Mouse (Mus musculus) forelimb bud, embryonic 11.5 days (tissue): ENCODE data around the gene Vstm2a.

Source experiments
- DNase-seq: peaks from one replicate; pipeline ENCODE4 v3.0.0-alpha.2; 2012; ENCODE audit warnings: low read depth, low spot score

The Vstm2a gene

DNA sequence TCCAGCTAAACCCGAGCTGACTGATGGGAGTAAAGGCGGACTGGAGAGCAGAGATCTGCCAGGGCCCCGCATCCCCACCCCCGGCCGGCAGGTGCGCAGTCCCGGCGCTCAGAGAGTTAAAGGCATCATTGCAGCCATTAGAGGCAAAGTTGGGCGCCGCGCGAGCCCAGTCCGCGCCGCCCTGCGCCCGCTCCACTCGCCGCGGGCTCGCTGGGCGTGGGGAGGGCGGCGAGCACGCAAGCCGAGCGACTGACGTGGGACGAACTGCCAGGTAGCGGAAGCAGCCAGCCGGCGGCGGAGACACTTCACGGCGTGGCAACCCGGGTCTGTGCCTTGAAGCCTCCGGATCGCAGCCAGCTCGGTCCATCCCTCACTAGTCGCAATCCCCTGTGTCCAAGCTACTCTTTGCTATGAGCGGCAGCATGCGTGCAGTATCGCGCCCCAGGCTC is at the start of gene Vstm2a:
Vstm2a (plus strand) TSS at position 252 of the 449 bp plus-strand sequence.
- no peak for DNase-seq

DNA sequence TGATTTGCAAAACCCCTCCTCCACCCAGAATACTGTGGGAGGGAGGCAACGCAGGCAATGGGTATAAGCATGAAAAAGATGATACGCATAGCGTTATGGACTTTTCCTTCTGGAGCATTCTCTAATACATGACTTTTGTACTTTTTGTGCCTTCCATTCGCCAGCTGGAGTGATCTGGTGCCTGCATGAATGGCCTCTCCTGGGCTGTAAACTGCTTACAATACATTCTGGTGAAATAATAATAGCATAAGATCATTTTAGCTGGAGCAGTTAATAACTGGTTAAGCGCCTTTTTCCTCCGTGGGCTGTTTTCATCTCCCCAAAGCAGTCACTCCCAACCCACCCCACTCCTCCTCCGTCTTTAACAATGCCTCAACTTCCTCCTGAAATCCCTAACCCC is 513 bp upstream of the Vstm2a start:
- DNase-seq = no peak

DNA sequence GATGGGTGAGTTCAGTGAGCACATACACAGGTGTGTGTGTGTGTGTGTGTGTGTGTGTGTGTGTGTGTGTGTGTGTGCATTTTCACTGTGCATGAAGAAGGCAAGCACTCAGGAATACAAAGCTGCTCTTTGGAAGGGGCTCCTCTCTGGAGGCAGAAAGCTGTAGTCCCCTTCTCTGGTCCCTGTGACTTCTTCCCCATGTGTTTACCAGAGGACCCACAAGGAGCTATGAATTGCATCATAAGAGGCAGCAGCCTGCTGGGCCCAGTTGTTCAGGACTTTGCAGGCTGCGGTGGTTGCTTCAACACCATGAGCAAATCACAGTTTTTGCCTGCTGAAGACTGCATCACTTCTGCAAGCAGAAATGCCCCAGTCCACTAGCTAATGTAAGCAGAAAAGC is 776 bp downstream of the Vstm2a start:
- DNase-seq = no peak

DNA sequence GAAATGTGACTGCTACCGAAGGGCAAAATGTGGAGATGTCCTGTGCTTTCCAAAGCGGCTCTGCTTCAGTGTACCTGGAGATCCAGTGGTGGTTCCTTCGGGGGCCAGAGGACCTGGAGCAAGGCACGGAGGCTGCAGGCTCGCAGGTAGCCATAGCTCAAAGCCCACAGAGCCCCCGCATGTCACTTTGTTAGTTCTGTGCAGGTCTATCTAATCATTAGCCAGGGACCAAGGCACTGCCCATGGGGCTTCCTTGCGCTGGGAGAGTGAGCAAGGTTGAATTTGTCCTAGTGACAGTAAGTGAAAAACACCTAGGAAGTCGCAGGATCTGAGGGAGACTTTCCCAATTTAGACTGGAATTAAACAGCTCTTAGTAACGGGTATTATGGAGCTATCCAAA is 2.4 kb downstream of the Vstm2a start:
- no peak for DNase-seq

DNA sequence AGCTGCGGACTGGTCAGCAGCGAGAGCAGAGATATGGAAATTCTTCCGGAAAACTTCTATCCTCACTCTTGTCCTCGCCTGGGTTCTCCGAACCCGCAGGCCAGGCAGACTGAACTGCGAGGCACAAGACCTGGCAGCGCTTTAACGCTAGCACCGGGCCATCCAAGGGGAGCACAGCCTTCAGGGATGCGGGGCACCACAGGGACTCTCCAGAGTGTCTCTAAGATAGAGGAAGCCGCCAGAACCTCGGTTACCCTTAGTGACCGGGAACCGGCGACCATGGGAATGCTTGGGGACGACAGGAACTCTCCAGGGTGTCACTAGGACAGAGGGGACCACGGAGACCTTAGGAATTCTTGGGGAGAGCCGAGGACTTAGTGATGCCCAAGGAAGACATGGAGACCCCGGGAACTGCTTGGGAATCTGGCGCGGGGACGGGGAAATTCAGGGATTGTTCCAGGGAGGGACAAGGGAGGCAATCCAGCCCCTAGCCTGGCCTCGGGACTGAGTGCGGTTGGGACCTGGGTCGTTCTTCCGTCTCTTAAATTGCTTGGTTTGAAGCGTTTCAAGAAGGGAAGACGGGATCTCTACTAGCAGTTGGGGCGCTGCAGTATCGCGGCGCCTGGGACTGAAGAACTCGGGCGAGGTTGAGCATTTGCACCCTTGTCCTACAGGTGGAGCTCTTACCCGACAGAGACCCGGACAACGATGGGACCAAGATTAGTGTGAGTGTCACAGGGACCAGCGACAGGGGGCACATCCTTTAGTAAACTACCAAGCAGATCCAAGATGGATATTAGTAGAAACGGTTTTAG is 3.4 kb downstream of the Vstm2a start:
- peak; percentile 51 for DNase-seq

DNA sequence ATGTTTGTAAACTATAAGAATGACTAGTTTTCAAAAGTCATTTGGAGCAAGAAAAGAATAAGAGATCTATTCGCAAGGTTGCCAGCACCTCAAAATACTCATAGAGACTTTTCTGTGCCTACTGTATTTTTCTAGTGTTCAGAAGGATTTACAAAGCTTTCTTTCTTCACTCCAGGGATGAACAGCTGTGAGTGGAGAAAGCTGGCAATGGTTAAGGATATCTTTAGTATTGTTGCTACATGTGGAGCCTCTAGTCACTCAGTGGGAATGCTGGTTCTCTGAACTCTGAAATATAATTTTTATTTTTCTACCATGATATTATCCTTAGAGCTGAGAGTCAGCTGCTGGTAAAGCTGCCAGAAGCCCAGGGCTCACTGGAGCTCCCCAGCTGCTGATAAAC is 10.9 kb downstream of the Vstm2a start:
- no peak for DNase-seq

DNA sequence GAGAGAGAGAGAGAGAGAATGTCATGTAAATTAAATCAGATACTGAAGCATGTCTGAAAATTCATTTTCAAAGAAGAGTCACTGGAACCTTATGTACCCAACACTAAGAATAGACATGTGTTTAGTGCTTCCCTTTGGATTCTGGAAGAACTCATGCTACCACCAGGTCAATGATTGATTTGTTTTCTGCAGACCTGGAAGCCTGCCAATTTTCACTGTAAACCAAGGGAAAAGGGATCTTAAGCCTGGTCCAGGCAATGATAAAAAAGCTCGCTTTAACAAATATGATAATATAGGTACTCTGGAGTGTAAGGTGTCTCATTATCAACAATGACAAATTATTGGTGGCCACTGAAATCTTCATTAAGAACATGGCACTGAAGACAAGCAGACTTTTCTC is 32.9 kb downstream of the Vstm2a start:
- no peak for DNase-seq

DNA sequence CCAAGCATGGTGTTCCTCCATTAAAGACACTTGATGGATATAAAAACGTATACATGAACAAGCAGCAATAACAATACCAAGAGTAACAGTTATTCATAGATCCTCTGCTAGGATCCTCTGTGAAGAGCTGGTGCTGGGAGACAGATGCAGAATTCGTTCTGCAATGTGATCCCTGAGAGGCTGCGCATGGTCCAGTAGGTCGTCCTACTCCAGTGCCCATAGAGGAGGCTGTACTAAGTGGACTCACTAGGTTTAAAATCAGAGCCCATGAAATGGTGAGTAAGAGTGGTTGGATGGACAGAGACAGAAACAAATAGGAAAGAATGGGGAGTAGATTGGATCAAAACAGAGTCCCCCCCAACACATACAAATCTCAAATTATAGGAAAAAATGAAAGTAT is 35.4 kb downstream of the Vstm2a start:
- DNase-seq = no peak

DNA sequence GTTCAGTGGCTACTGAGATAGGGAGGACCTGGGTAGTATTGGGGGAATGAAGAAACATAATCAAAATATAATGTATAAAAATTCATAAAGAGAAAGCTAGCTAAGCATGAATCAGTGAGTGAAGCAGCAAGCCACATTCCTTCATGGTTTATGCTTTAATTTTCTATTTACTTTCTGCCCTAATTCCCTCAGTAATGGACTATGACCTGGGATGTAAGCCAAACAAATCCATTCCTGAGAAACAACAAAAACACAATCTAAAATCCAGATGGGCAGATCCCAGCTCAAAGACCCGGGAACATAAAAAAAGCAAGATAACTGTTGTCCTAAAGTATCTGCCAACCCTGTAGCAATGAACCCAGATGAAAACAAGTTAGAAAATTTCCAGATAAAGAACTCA is 39.0 kb downstream of the Vstm2a start:
- DNase-seq = no peak

DNA sequence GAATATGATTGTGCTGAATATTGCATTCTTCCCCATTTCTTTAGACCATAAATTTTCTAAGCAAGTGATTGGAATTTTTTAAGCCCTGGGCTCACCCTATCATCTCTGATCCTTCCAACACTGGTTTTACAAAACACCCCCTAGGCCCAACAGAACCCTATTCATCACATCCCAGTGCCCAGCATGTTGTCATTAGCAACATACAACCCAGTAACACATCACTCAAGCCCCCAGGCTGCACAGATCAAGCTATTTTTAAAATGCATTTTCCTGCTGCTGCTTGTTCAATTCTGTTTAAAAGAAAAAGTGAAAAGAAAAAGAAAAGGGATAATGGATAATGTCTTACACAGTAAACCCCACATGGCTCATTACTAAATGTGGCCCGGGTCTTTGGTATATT is 42.0 kb downstream of the Vstm2a start:
- DNase-seq = no peak

DNA sequence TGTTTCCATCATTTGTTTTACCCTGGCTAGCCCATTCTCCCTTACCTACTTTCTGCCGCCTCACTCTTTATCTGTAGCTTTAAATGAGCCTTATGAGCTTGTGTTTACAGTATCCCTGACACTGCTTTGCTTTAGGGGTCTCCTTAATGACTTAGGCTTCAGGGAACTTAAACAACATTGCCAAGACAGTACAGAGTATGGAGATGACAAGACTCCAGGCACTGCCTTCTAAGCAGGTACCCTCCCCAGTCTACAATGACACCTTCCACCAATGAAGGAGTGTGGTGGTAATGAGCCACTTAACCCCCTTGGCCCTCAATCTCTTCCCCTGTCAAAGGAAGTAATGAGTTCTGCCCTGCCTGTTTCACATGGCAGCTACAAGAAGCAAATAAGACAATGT is 42.4 kb downstream of the Vstm2a start:
- DNase-seq = no peak

DNA sequence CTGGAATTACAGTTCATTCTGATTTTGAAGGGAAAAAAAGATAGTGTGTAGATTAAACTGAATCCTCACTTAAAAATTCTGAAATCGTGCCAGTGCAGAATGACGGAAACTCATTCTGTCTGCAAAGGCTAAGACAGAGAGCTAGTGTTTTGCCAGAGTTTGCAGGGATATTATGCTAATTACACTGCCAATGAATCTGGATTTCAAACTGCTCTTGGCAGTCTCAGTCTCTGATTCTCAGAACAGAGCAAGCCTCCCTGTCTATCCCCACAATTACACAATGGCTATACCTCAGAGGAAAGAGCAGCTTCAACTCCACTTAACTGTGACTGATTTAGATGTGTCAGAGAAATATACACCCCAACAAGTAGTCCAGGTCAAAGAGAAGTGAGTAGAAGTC is 43.2 kb downstream of the Vstm2a start:
- DNase-seq = no peak

DNA sequence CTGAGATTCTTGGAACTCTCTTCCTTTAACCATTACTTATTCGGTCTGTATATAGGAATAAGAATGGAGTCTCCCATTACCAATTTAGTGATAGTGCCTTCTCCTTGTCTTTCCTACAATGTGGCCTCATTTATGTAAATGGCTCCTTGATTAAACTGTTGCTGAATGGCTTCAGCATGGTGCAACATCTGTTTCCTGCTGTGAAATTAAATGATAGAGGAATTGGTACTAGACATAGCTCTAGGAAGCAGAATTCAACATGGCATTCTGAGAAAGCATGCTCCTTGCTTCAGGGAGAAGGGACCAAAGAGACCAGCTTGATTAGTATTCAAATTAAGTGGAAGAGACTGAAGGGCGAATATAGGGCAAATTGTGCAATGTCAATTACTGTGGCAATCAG is 57.6 kb downstream of the Vstm2a start:
- DNase-seq = no peak

DNA sequence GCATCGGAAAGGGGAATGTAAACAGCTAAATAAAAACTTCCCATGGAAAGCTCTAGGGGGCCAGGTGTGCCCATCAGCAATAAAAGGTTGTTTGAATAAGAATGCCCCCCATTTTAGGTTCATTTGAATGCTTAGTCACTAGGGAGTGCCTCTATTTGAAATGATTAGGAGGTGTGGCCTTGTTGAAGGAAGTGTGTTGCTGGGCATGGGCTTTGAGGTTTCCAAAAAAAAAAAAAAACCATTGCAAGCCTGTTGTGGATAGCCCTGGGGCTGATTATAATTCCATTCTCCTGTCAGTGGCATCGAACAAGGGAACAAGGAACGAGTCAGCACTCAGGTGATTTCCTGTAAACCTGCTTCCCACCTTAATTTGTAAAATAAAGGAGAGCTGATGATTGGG is 87.7 kb downstream of the Vstm2a start:
- DNase-seq = no peak

DNA sequence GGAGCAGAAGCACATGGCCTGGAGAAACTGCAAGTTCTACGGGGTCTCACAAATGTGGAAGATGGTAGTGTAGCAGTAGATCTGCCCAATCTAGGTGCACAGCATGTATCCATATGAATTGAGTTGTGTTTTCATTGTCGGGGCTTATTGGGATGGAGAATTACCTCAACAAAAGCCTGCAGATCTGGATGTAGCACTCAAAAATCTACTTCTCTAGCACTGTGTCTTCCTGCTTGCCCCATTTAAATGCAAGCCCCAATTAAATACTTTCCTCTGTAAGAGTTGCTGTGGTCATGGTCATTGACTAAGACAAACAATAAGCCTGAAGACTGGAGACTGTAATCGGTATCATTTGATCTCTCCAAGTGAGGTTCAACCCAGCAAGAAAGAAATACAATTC is 88.2 kb downstream of the Vstm2a start:
- DNase-seq = no peak

DNA sequence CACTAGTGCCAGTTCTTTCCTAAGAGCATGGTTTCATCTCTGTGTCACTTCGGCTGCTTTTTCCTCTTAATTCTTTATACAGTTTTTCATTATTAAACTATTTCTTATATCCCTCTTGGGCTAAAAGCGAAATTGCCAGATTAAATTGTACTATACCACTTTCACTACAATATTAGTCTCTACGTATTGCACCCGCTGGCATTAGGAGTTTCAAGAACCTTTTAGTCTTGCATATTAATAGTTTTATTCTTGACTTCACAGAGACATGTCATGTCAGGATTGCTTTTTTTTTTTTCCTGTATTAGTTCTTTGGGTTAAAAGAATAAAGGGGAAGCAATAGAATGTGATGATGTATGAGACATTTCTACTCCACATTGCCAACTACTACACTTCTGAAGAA is 94.4 kb downstream of the Vstm2a start:
- DNase-seq = no peak

DNA sequence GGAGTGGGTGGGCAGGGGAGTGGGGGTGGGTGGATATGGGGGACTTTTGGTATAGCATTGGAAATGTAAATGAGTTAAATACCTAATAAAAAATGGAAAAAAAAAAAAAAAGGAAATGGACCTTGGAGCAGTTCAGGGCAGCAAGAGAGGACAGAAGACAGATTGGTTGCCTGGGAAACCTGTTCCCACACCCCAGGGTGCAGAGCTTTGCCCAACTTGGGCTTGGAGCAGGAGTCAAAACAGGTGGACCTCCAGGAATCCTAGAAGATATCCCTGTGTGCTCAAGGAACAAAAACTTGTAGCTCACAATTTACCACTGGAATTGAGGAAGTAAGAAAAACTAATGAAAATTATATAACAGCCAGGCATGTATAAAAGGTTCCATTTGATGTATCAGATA is 96.8 kb downstream of the Vstm2a start:
- DNase-seq = no peak

DNA sequence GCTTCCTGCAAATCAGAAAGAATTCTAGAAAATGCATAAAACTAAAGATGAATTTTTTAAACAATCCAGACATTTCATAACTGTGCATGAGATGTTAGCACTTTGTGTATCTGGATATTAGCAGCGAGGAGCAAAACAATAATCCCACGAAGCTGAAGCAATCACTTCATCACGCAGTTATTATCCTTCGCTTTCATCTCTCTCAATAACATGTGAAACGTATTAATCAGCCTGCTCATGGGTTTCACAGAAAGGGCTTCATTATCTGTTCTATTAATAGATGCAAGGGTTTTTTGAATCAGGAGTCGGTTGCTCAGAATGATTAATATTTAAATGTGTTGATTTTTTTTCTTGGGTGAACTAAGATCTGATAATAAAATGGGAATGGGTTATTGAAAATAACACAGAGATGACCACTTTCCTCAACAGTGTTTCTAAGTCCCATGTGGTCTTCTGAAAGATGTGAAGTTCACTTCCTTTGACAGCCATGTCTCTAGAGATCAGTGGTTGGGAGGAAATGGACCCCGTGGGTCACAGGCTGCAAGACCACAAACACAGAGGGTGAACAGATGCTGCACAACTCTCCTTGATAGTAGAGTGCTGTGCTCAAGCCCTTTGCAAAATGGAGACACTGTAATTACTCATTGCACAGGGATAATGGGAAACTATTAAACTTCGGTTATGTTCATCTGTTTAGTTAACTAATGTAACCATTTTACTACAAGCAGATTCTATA is 109.5 kb downstream of the Vstm2a start:
- no peak for DNase-seq

DNA sequence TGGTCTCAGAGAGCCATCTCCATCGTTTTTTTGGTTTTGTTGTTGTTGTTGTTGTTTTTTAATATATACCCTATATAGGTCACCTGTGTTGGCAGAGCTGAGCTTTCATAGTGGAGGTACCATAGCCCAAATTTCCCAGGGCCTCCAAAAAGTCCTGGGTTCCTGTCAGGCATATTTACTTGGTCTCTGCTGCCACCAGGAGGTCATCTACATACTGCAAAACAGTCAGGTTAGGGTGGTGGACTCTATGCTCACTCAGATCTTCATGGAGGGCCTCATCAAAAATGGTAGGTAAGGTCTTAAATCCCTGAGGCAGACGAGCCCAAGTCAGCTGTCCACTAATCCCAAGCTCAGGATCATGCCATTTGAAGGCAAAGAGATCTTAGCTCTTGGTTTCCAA is 146.1 kb downstream of the Vstm2a start:
- DNase-seq = no peak

DNA sequence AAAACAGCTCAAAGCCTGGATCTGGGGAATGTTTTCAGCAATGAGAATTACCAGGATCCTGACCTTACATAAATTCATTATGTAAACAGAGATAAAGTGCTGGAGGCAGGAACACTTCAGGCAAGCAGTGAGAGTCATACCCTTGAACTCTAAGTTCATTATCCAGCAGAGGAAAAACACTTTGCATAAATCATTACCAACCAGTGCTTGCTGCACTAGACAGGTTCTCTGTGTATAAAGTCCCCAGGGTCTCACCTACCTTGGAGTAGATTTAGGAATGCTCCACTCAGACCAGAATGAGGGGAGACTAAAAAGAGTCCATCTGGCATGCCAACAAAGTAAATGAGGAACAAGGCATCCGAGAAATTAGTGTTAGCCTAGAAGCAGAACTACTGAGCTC is 154.2 kb downstream of the Vstm2a start:
- no peak for DNase-seq

DNA sequence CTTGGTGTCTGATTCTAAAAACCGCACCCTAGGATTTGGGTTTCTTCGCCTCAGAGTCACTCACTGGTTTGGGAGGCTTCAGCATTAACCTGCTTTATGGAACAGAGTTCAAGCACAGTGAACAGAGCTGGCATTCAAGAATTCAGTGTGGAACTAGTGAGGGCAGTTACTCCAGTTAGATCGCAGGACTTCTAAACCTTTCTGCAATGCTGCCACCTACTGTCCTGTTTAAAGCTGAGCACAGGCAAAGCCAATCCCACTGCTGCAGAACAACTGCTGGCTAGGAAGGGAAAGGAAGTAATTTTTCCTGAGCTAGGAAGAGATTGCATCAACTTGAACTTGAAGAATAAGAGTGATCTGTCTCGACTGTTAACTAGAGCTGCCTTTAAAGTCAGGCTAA is 155.1 kb downstream of the Vstm2a start:
- DNase-seq = peak; percentile 71

DNA sequence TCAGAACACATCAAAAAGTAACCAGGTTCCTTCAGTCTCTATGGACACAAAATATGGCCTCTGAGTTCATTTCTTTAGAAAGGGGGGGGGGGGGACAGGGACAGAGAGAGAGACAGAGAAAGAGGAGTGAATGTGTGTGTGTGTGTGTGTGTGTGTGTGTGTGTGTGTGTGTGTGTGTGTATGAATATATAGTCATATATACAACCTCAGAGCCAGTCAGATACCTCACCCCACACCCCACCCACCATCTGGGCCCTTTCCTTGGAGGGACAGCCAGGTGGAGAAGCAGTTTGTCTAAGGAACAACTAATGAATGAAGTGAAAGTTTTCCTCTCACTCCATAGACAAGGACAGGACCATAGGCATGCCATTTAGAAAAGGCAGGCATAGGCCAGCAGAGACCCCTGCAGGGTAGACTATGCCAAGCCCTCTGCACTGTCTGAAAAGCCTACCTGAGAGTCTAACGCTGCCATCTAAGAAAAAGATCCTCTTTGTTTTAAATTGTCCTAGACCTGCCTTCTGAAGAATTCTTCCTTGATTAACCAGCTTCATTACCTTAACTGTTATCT is 155.6 kb downstream of the Vstm2a start:
- no peak for DNase-seq
